Mouse (Mus musculus) monocyte, adult 2 months (primary cell): Measurements from ENCODE around the gene Doc2g.

Experiments
- DNase-seq, 2 experiments: peaks; one replicate each; pipeline ENCODE4 v3.0.0; 2022; ENCODE audit warnings: low spot score in 2 of 2, low read depth in 1 of 2

Gene Doc2g

DNA sequence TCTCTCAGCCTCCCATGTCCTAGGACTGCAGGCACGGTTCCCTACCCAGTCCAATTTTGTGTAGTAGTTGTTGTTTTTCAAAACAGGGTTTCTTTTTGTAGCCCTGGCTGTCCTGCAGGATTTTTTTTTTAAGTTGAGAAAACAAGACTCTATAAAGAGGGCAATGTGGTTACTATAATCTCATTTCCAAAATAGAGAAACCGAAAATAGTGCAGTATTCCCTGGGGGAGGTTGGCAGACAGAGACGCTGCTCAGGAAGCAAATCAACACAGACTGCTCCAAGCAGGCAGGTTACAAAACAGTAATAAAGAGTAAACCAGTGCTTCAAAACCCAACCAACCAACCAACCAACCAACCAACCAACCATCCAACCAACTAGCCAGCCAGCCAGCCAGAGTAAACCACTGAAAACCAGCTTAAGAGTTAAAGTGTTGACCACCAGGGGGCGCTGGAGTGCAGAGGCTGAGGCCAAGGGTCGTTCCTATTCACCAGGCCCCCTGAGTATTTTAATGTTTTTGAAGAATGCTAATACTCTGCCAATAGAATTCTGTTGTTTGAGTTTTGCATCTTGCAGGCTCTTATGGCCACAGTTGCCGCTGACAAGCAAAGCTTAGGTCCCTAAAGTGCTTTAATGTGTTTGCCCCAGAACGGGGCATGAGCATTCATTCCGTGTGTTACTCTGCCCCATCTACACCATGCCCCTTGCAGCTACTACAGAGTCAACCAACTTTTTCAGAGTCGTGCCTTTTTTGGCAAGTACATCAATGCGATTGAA lies 48.8 kb downstream of the Doc2g start:
- no peak for DNase-seq

DNA sequence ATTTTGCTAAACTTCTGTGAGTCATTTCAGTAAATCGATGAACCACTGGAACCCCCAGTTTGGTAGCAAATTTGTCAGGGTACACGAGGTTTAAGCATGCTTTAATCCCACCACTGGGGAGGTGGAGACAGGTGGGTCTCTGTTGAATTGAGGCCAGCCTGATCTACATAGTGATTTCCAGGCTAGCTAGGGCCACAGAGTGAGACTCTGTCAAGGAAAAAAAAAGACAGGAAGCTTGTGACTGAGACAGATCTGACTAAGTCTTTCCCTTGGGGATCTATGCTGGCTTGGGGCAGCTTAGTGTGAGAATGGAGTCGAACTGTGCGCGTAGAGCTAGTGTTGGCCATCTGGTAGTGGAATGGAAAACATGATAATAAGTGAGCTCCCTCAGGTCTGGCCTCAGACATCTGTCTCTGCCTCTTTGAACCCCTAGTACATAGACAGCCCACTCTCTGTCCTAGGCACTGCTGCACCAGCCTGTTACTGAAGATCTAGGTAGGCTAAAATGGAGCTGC lies 49.5 kb downstream of the Doc2g start:
- no peak for DNase-seq

DNA sequence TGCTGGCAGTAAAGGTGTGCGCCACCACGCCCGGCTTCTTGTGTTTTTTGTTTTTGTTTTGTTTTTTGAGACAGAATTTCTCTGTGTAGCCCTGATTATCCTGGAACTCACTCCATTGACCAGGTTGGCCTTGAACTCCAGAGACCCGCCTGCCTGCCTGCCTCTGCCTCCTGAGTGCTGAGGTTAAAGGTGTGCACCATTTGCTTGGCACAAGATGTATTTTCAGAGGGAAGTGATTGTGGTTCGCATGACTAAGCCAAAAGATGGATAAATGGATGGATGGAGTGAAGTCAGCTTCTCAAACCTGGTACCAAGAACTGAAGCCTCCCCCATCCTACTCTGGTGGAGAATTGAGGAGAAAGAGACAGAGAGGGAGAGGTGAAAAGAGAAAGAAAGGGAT lies 51.5 kb downstream of the Doc2g start:
- DNase-seq = no peak

DNA sequence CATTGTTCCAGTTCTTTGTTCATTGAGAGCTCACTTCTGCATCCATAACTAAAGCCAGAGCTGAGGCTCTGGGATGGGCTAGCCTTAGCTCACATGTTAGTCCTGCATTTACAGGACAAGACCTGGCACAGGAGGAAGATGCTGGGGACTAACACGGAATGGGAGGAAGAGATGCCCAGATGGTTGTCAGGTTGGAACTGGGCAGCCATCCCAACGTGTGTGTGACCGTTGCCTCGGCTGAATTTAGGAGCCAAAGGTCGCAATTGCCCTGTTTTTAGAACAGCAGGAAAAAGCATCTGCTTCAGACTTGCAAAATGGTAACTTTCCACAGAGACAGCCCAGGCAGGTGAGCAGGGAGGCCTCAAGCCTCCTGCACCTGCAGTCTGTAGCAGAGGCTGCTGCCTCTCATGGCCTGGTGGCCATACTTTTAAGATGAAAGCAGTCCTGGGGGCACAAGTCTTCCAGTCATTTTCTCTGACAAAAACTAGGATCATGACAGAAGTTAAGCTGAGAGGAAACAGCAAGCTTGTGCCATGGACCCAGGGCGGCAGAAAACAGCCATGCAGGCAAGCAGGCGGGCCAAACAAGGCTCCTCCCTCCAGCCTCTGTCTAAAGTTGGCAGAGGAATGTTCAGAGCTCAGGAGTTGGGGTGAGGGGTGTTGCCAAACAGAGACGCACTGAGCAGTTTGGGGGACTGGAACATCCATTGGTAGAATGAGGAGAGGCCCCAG lies 52.3 kb downstream of the Doc2g start:
- DNase-seq = no peak

DNA sequence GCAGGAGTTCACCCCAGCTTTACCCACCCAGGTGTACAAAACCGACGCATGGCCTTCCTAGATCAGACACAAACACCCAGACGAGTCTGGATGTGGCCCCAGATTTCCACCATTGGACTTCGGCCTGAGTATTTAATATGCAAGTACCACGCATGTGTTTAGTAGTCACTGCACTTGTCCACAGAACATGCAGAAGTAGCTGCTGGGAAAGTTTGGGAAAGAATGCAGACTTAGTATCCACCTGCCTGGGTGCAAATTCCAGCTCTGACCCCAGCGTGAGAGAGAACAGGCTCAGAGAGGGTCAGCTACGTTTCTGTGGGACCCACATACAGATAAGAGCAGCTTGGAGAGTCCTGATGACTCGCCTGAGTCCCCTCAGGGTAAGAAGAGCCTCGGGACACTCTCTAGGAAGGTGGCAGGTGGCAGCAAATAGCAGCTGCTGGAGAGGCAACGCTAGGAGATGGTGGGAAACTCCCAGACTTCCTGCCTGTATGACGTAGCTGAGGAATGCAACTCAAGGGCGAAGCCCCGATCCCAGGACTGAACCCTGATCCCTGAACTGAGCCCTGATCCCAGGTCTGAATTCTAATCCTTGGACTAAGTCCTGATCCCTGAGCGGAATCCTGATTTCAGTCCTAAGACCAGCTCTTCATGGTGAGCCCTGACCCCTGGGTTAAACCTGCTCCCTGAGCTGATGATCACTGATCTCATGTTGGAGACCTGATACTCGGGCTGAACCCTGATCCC lies 53.0 kb downstream of the Doc2g start:
- DNase-seq = no peak
